Comparison of ENCODE assay signal across 21 mouse cellular contexts in the genomic region with DNA sequence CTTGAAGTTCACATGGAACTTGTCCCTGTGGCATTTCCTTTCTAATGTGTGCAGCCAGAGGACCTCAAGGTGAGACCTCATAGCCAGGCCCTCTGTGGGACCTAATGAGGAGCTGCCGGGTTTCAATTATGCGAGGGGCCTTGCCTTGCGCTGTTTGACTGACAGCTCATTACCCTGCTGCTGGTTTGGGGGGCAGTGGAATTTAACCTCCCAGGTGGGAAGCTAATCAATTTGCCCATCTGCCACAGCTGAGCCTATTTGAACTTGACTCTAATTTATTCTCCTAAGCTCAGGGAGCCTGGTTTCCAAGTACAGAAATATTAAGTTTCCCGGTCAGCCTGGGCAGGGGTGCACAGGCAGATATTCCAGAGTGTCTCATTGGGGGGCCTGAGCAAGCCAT.
A peak's percentile ranks its signal among the peaks of the same experiment; 100 is the strongest.
DNase-seq lines count a peak whose midpoint lies in the region; ATAC-seq lines count a peak whose summit lies in the region.
"Had no signal": no experiment of that assay in that cellular context is flagged by ENCODE, and none has a peak within 500 bp of the region (broad histone marks: within the 10 kb centered on the region; RNA-seq: fewer than 3 reads in every experiment).

No protein-coding gene starts in this region.

- no peak overlapping the region for H3K27ac ChIP-seq in hindbrain, embryonic 10.5 days
- no peak overlapping the region for H3K27ac ChIP-seq in hindbrain, embryonic 16.5 days (ENCODE audit: low read depth, low read length)
- peak overlapping the region; percentile 47 for H3K27ac ChIP-seq in midbrain, embryonic 12.5 days (replicated peaks)
- H3K27ac ChIP-seq in midbrain, embryonic 16.5 days (ENCODE audit: low read length), result no peak overlapping the region
- H3K27ac ChIP-seq in embryonic facial prominence, embryonic 11.5 days (replicated peaks; ENCODE audit: low read depth, low read length), result no peak overlapping the region
- H3K27ac ChIP-seq in limb, embryonic 11.5 days (replicated peaks; ENCODE audit: low read depth, low read length), result 0 out of 2 replicates have a peak overlapping the region, but pooled peaks have one; percentile 8
- H3K27ac ChIP-seq: embryonic facial prominence, embryonic 15.5 days; forebrain, embryonic 13.5 days; heart, embryonic 10.5 days had no signal

- no peaks in the 10 kb centered on the region for H3K9me3 ChIP-seq in hindbrain, embryonic 10.5 days
- no peaks in the 10 kb centered on the region for H3K9me3 ChIP-seq in hindbrain, embryonic 16.5 days (ENCODE audit: control insufficient read depth, low read length)
- no peaks in the 10 kb centered on the region for H3K9me3 ChIP-seq in midbrain, embryonic 12.5 days
- H3K9me3 ChIP-seq in midbrain, embryonic 16.5 days (replicated peaks; ENCODE audit: control insufficient read depth, low read length, poor library complexity, severe bottlenecking), result no peaks in the 10 kb centered on the region
- no peaks in the 10 kb centered on the region for H3K9me3 ChIP-seq in embryonic facial prominence, embryonic 11.5 days (replicated peaks; ENCODE audit: control insufficient read depth, low read length)
- no peaks in the 10 kb centered on the region for H3K9me3 ChIP-seq in limb, embryonic 11.5 days (ENCODE audit: control insufficient read depth, low read length)
- H3K9me3 ChIP-seq: embryonic facial prominence, embryonic 15.5 days; forebrain, embryonic 13.5 days; heart, embryonic 10.5 days had no signal

- H3K4me2 ChIP-seq in hindbrain, embryonic 16.5 days (ENCODE audit: low read length), result no peak overlapping the region
- no peak overlapping the region for H3K4me2 ChIP-seq in midbrain, embryonic 12.5 days (replicated peaks)
- no peak overlapping the region for H3K4me2 ChIP-seq in midbrain, embryonic 16.5 days (ENCODE audit: low read length)
- H3K4me2 ChIP-seq in embryonic facial prominence, embryonic 11.5 days (ENCODE audit: low read depth, low read length), result no peak overlapping the region
- no peak overlapping the region for H3K4me2 ChIP-seq in limb, embryonic 11.5 days (ENCODE audit: low read depth, severe bottlenecking)
- H3K4me2 ChIP-seq: embryonic facial prominence, embryonic 15.5 days; forebrain, embryonic 13.5 days had no signal

- peak; percentile 30 for DNase-seq in hindbrain, embryonic 10.5 days (ENCODE audit: low spot score)
- DNase-seq in embryonic facial prominence, embryonic 11.5 days (ENCODE audit: low spot score), result peak; percentile 44
- DNase-seq in limb, embryonic 11.5 days (ENCODE audit: low spot score), result no peak
- no peak for DNase-seq in cerebellum, postnatal 4 days (ENCODE audit: low spot score in 2 of 2)
- DNase-seq in testis, postnatal 10 days (ENCODE audit: low spot score), result no peak
- DNase-seq: adrenal gland, adult 2 months; adrenal gland, postnatal 25 days; cerebellum, adult 2 months; cerebellum, postnatal 10 days; gastrocnemius, postnatal 36 days; heart, adult 18-20 months; heart, postnatal 10 days; heart, postnatal 4 days had no signal

- peaks cover 35% of the 10 kb centered on the region for H3K36me3 ChIP-seq in hindbrain, embryonic 10.5 days
- H3K36me3 ChIP-seq in hindbrain, embryonic 16.5 days (ENCODE audit: control insufficient read depth, insufficient read depth, low read length), result no peaks in the 10 kb centered on the region
- peaks cover 20% of the 10 kb centered on the region for H3K36me3 ChIP-seq in midbrain, embryonic 12.5 days
- no peaks in the 10 kb centered on the region for H3K36me3 ChIP-seq in midbrain, embryonic 16.5 days (ENCODE audit: control insufficient read depth, insufficient read depth, low read length)
- H3K36me3 ChIP-seq in embryonic facial prominence, embryonic 11.5 days (replicated peaks; ENCODE audit: control insufficient read depth, insufficient read depth, low read depth, low read length), result no peaks in the 10 kb centered on the region; the same call in 1 of the 2 replicates
- H3K36me3 ChIP-seq in limb, embryonic 11.5 days (ENCODE audit: control insufficient read depth, insufficient read depth, low read length), result no peaks in the 10 kb centered on the region

- 0 out of 2 replicates have a peak, but pooled peaks cover 5% of the 10 kb centered on the region for H3K27me3 ChIP-seq in hindbrain, embryonic 10.5 days (ENCODE audit: insufficient read depth, poor library complexity, severe bottlenecking)
- H3K27me3 ChIP-seq in hindbrain, embryonic 16.5 days (replicated peaks; ENCODE audit: control insufficient read depth, insufficient read depth, low read length), result no peaks in the 10 kb centered on the region
- peaks cover 5% of the 10 kb centered on the region for H3K27me3 ChIP-seq in midbrain, embryonic 12.5 days
- H3K27me3 ChIP-seq in midbrain, embryonic 16.5 days (ENCODE audit: control insufficient read depth, insufficient read depth, low read depth, low read length), result no peaks in the 10 kb centered on the region
- H3K27me3 ChIP-seq in embryonic facial prominence, embryonic 11.5 days (ENCODE audit: control insufficient read depth, insufficient read depth, low read length), result no peaks in the 10 kb centered on the region
- H3K27me3 ChIP-seq in limb, embryonic 11.5 days (ENCODE audit: control insufficient read depth, insufficient read depth, low read length), result no peaks in the 10 kb centered on the region
- H3K27me3 ChIP-seq: forebrain, embryonic 13.5 days had no signal

- no peak for ATAC-seq in hindbrain, embryonic 16.5 days
- peak; percentile 50; the same call in 1 of the 2 replicates for ATAC-seq in midbrain, embryonic 12.5 days (ENCODE audit: low FRiP score, low read depth)
- no peak for ATAC-seq in midbrain, embryonic 16.5 days
- ATAC-seq in embryonic facial prominence, embryonic 11.5 days (replicated peaks; ENCODE audit: insufficient number of reproducible peaks, low FRiP score, low TSS enrichment, low read depth), result no peak
- ATAC-seq in limb, embryonic 11.5 days (ENCODE audit: insufficient number of reproducible peaks, low FRiP score, low TSS enrichment, low read depth), result no peak
- ATAC-seq: forebrain, embryonic 13.5 days; intestine, postnatal 0 days had no signal

- H3K4me3 ChIP-seq in hindbrain, embryonic 10.5 days, result no peak overlapping the region
- no peak overlapping the region for H3K4me3 ChIP-seq in hindbrain, embryonic 16.5 days (ENCODE audit: low read length)
- no peak overlapping the region for H3K4me3 ChIP-seq in midbrain, embryonic 12.5 days
- H3K4me3 ChIP-seq in midbrain, embryonic 16.5 days (ENCODE audit: low read depth, low read length), result no peak overlapping the region
- no peak overlapping the region for H3K4me3 ChIP-seq in embryonic facial prominence, embryonic 11.5 days (ENCODE audit: low read depth, low read length)
- no peak overlapping the region for H3K4me3 ChIP-seq in limb, embryonic 11.5 days (ENCODE audit: low read depth, low read length)
- H3K4me3 ChIP-seq: embryonic facial prominence, embryonic 15.5 days; erythroblast, embryonic 14.5 days; forebrain, embryonic 13.5 days; heart, embryonic 10.5 days had no signal

- 51% methylated on average over 4 of the region's 4 CpGs for WGBS in hindbrain, embryonic 10.5 days
- 26% methylated on average over 4 of the region's 4 CpGs for WGBS in hindbrain, embryonic 16.5 days
- WGBS in midbrain, embryonic 12.5 days, result 38% methylated on average over 4 of the region's 4 CpGs
- WGBS in midbrain, embryonic 16.5 days, result 47% methylated on average over 4 of the region's 4 CpGs
- 33% methylated on average over 4 of the region's 4 CpGs for WGBS in embryonic facial prominence, embryonic 11.5 days
- WGBS in limb, embryonic 11.5 days, result 10% methylated on average over 4 of the region's 4 CpGs

- peaks cover 33% of the 10 kb centered on the region for H3K4me1 ChIP-seq in hindbrain, embryonic 10.5 days (replicated peaks)
- peaks cover 7% of the 10 kb centered on the region for H3K4me1 ChIP-seq in hindbrain, embryonic 16.5 days (ENCODE audit: control insufficient read depth, insufficient read depth, low read depth, low read length)
- H3K4me1 ChIP-seq in midbrain, embryonic 12.5 days, result peaks cover 13% of the 10 kb centered on the region; the same call in 1 of the 2 replicates
- H3K4me1 ChIP-seq in midbrain, embryonic 16.5 days (ENCODE audit: control insufficient read depth, insufficient read depth, low read length), result peaks cover 2% of the 10 kb centered on the region; the same call in 1 of the 2 replicates
- no peaks in the 10 kb centered on the region for H3K4me1 ChIP-seq in embryonic facial prominence, embryonic 11.5 days (ENCODE audit: control insufficient read depth, insufficient read depth, low read length)
- peaks cover 40% of the 10 kb centered on the region for H3K4me1 ChIP-seq in limb, embryonic 11.5 days (ENCODE audit: control insufficient read depth, insufficient read depth, low read length)

- no peak overlapping the region for H3K9ac ChIP-seq in hindbrain, embryonic 16.5 days (ENCODE audit: low read depth, low read length)
- no peak overlapping the region for H3K9ac ChIP-seq in midbrain, embryonic 12.5 days (replicated peaks)
- H3K9ac ChIP-seq in midbrain, embryonic 16.5 days (ENCODE audit: low read depth, low read length), result no peak overlapping the region
- no peak overlapping the region for H3K9ac ChIP-seq in embryonic facial prominence, embryonic 11.5 days (replicated peaks; ENCODE audit: low read length)
- no peak overlapping the region; the same call in 1 of the 2 replicates for H3K9ac ChIP-seq in limb, embryonic 11.5 days (ENCODE audit: low read length)
- H3K9ac ChIP-seq: embryonic facial prominence, embryonic 15.5 days; forebrain, embryonic 13.5 days had no signal

Comparison
In these comparisons a context has a peak if more than half of its experiments do, and no peak if none do; other contexts are left out.
1. H3K27ac ChIP-seq: peak in midbrain, embryonic 12.5 days (single experiment) and limb, embryonic 11.5 days (single experiment); none in hindbrain, embryonic 10.5 days (single experiment), hindbrain, embryonic 16.5 days (single experiment), midbrain, embryonic 16.5 days (single experiment) and embryonic facial prominence, embryonic 11.5 days (single experiment).
2. DNase-seq: peak in hindbrain, embryonic 10.5 days (single experiment) and embryonic facial prominence, embryonic 11.5 days (single experiment); none in limb, embryonic 11.5 days (single experiment), cerebellum, postnatal 4 days (0 of 2) and testis, postnatal 10 days (single experiment).